Mouse (Mus musculus) adrenal gland, postnatal 14 days (tissue): ENCODE data around the gene Scgb1c1. TPM values are rescaled to one million over a fixed set of nuclear protein-coding genes. Genes with fewer than 3 reads are reported as not detected.

ENCODE experiments used
- DNase-seq: peaks from one replicate; pipeline ENCODE4 v3.0.0; 2021; ENCODE audit warnings: mixed read lengths
- long read RNA-seq, 2 experiments: library from polyadenylated mRNA; stranded (forward); transcript quantifications; one replicate each; pipeline ENCODE4 v2.0.0; 2021
- total RNA-seq: library from RNA; stranded (reverse); gene quantifications from 2 replicates; pipeline ENCODE4 v1.2.3, GENCODE M21; 2021

Scgb1c1 gene
- total RNA-seq = not detected in 2 replicates
- long read RNA-seq, experiment 1 = 0 reads
- long read RNA-seq, experiment 2, partial matches to known transcripts = 0 of 2 reads
- long read RNA-seq, experiment 2, other reads (novel, unspliced or antisense) = 0 of 2 reads

DNA sequence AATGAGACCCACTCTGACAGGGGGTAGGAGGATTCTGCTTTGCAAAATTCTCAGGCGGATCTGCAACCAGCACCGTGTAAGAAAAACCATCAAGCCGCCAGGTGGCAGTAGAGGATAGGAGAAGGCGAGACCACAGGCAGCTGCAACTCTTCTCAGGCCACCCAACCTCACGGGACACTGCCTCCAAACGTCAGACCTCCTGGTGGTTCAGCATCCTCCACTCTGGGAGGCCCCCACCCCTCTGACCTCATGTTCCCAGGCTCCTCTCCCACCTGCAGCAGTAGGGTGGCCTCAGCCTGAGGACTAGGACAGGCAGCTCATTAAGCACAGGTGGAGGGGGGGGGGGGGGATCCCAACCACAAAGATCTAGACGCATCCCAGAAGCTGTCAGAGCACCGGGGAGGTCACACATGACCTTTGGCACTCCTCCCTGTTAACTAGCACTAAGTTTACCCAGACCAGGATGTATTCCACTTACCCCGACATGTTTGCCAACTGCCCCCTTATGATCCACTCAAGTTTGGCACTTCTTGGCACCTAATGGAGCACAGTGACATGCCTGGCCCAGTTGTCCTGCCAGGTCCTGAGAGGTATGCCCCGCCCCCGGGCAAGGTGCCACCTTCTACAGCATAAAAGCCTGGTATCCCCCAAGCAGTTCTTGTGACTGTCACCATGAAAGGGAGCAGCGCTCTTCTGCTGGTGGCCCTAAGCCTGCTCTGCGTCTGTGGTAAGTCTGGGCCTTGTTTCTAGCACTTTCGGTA lies at the start of gene Scgb1c1:
Gene Scgb1c1, plus strand, starts transcription at position 643 of the 761 bp plus-strand sequence.
- peak; percentile 96 for DNase-seq

- DNase-seq = no peak
Measured at GRCm38 (mm10) chr7:140797619-140798018, 47.7 kb upstream of the Scgb1c1 start.

GRCm38 (mm10) chr7:140798212-140798611 lies 47.1 kb upstream of the Scgb1c1 start:
- no peak for DNase-seq

GRCm38 (mm10) chr7:140802629-140803028 lies 42.7 kb upstream of the Scgb1c1 start:
- DNase-seq = no peak

GRCm38 (mm10) chr7:140805704-140806103 lies 39.6 kb upstream of the Scgb1c1 start:
- peak; percentile 81 for DNase-seq

- DNase-seq = no peak
Measured at GRCm38 (mm10) chr7:140810496-140810895, 34.9 kb upstream of the Scgb1c1 start.

GRCm38 (mm10) chr7:140811714-140812113 lies 33.6 kb upstream of the Scgb1c1 start:
- DNase-seq = no peak

DNA sequence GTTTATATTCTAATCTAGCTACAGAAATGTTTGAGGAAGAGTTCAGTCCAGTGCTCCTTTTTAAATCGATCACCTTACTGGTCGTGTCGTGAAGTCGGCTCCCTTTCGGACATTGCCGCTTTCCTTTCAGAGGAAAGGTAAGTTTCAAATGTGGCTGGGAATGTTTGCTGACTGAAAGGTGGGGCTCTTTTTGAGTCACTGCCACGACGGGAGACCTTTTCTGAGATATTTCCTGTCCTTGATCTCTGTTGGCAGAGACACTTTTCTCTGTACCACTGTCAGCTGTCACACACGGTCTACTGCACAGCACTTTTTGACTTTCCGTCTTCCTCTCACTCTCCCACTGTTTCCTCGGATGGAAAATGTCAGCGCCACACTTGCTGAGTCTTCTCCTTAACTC lies 32.5 kb upstream of the Scgb1c1 start:
- no peak for DNase-seq

DNA sequence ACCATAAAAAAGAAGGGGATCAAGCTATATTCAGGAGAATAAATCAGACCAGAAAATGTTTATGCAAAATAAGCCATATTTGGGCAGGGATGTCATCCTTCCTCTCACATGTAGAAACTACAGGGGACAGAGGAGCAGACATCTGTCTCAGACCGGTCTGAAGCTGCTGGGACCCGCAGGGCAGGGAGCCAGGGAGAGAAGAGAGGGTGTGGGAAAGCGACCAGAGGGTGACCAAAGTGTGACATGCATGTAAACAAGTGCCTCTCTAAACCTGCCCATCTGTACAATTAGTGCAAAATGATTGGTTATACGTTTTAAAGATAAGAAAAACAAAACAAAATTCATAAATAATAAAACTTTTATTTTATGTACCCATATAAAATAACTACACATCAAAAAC lies 25.2 kb upstream of the Scgb1c1 start:
- no peak for DNase-seq

GRCm38 (mm10) chr7:140821305-140821652 lies 24.1 kb upstream of the Scgb1c1 start:
- DNase-seq = no peak

DNA sequence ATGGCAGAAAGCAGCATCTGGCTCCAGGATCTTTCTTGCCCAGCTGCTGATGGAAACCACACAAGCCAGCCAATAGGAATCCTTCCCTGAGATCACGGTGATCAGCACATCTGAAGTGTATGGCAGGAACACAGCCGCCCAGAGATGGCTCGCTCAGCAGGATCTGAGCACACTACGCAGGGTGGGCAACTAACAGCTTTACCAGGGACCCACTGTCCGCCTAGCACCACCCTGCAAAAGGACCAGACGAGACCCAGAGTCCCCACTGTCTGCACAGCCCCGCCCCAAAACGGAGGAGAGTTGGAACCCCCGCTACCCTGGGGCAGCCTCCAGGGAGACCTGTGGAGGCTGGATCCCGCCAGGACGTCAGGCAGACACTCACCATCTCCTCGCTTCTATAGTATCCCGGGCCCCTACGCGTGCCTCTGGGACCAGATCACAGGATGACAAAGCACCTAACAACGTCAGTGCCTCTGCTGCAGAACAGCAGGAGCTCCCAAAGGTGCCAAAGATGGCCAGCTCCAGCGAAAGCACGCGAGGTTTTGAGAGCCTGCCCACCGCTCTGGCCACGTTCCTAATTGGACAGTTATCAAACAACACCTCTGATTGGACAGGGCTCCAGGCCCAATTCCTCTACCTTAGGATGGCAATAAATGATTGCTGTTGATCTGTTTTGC lies 23.6 kb upstream of the Scgb1c1 start, which contains the start of gene Zfp941:
Gene Zfp941, minus strand, starts transcription at position 526 of the 677 bp plus-strand sequence.
- peak; percentile 74 for DNase-seq

DNA sequence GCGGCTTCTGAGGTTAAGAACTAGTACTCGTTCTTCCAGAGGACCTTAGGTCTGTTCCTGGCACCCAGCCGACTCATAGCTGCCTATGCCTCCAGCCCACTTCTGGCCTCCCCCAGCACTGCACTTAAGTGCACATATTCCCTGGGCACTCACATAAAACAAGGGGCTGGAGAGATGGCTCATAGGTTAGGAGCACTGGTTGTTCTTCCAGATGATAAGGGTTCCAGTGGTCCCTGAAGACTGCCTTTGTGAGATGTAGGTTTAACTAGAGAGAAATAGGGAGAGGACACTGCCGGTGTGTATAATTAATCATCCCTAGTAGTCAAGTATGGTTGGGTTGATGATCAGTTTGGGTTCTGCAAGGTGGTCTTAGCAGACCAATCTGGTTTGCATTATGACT lies 22.6 kb upstream of the Scgb1c1 start:
- no peak for DNase-seq

- peak; percentile 52 for DNase-seq
Measured at GRCm38 (mm10) chr7:140828171-140828881, 17.0 kb upstream of the Scgb1c1 start.

DNA sequence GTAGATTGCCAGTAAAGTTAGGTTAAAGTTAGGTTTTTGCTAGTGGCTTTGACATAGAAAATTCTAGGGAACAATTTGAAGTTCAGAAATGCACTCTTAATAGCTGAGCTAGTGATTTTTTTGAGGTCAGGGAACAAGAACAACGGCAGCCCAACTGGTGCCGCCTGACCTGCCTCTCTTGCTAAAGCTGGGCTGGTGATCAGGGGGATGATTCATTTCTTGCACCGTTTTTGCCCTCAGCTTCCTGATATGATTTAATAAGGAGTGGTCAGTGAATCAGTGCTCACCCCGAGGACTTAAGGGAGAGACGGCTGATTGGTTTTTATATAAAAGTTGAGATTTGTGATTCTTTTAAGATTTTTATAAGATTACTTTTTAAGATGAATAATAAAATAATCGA lies 13.9 kb upstream of the Scgb1c1 start:
- no peak for DNase-seq

GRCm38 (mm10) chr7:140833341-140833740 lies 12.0 kb upstream of the Scgb1c1 start:
- DNase-seq = no peak

- DNase-seq = peak; percentile 72
Measured at GRCm38 (mm10) chr7:140834968-140835757, 10.2 kb upstream of the Scgb1c1 start, which contains the start of gene Urah. Urah (plus strand) TSS chr7:140835018.

DNA sequence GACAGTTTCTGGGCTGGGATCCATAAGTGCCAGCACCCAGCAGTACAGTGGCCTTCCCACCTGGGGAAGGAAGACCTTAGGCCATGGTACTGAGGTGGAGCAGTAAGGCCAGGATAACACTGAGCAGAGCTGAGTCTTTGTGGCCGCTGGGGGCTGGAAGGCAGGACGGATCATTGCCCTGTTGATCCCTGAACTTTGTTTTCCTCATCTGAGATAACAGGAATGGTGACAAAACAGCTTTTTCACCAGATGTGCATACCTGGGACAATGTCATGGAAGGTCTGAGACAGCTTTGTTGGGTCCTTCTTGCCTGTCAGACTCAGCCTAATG lies 9.6 kb upstream of the Scgb1c1 start:
- DNase-seq = no peak

- DNase-seq = no peak
Measured at GRCm38 (mm10) chr7:140836243-140837115, 8.9 kb upstream of the Scgb1c1 start.

DNA sequence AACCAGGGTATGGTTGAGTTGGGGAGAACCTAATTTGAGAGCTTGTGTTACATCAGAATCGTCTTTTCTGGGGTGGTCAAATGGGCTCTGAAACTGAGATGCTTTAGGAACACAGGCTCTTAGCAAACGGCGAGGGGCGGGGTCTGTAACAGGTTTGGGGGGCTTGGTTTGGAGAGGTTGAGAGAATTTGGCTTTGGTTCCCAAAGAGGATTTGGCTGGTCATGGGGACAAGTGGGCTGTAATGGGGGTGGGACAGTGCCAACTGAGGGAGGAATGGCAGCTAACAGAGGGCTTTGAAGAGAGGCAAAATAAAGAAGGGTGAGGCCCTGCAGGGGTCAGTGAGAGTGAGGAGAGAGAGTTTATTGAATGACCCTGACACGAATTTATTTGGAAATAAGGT lies 5.8 kb upstream of the Scgb1c1 start:
- no peak for DNase-seq

DNA sequence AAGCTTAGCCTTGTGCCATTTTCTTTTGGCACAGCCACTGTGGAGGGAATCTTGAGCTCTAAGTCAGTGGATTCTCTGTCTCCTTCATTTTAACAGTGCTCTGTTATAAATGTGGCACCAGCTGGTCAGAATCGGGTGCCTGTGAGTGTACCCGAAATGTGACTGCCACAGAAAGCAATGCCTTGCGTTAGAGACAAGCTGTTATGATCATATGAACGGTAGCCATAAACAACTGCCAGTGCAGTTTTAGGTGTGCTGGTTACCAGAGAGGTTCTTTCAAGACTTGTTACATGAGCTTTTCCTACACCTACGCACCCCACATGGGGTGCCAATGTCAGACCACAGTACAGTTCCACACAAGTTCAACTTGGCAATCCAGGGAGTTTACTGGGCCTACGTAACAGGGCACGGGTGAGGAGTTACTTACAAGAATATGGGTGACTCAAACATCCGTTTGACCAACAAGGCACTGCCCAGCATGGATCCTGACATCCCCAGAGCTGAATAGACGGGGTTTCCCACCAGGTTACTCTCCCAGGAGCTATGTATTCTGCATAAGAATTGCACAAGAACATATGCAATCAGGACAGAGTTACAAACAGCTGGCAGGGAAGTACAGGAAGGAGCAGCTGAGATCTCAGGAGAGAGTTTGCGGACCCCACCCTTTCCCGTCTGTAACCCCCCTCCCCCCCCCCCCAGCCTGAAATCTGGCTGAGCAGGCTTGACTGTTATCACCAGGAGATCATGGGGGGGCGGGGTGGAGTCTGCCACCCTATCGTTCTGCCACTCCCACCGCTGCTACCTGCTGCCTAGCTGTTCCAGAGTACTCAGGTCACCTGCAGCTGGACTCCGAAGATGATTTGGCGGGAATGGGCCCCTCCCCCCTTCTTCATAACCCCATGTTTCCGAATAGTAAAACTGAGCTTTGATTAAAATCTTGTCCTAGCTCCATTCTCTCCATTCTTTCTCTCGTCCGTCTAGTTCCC lies 4.3 kb upstream of the Scgb1c1 start:
- DNase-seq = no peak
